Mouse (Mus musculus) left cerebral cortex, postnatal 36 days (tissue): Measurements from ENCODE around the gene Reep1. TPM values are rescaled to one million over a fixed set of nuclear protein-coding genes. Genes with fewer than 3 reads are reported as not detected.
"Not testable (repeated sequence)": the region's sequence is repeated elsewhere in the genome, so short reads cannot be mapped to it uniquely, and the experiment has no call there.

ENCODE experiments used
- DNase-seq, 2 experiments: peaks; one replicate each; pipeline ENCODE4 v3.0.0; 2021 to 2022; ENCODE audit warnings: low spot score in 2 of 2, mixed read lengths in 1 of 2
- intact Hi-C: fragments of 180-260 bp; cut with DNase I; formaldehyde crosslinking; loops from one replicate; pipeline ENCODE4 v1.15.1; 2025
- total RNA-seq, 2 experiments: library from RNA; stranded (reverse); gene quantifications; 2 replicates each; pipeline ENCODE4 v1.2.3; 2021

Reep1 gene
- total RNA-seq, 2 experiments from 2014 or later = 86.9 to 94.9 TPM

- DNase-seq = no peak
- intact Hi-C loops = no loop called here
Observed at GRCm38 (mm10) chr6:71823085-71823484, 115.7 kb downstream of the Reep1 start.

GRCm38 (mm10) chr6:71823488-71823887 lies 116.1 kb downstream of the Reep1 start:
- peak; percentile 90 to 94 for DNase-seq
- intact Hi-C loops = no loop called here

- intact Hi-C loops = no loop called here
- no peak for DNase-seq
Observed at GRCm38 (mm10) chr6:71823961-71824360, 116.6 kb downstream of the Reep1 start.

- no peak for DNase-seq
- intact Hi-C loops = no loop called here
Observed at GRCm38 (mm10) chr6:71826869-71827268, 119.5 kb downstream of the Reep1 start, which contains the start of gene Mrpl35. TSS of gene Mrpl35 (minus strand) at chr6:71826969.

GRCm38 (mm10) chr6:71829768-71830167 lies 122.4 kb downstream of the Reep1 start:
- no peak for DNase-seq
- intact Hi-C loops = no loop called here

GRCm38 (mm10) chr6:71830690-71831580 lies 123.6 kb downstream of the Reep1 start, which contains the start of gene Immt:
TSS of gene Immt (plus strand) at chr6:71831331.
- intact Hi-C loops = no loop called here
- DNase-seq = peak; percentile 97 to 98

GRCm38 (mm10) chr6:71831581-71831960 lies 124.2 kb downstream of the Reep1 start:
- DNase-seq = peak; percentile 95 to 96
- intact Hi-C loops = no loop called here

GRCm38 (mm10) chr6:71836811-71837210 lies 129.4 kb downstream of the Reep1 start:
- DNase-seq = no peak
- intact Hi-C loops = no loop called here

- intact Hi-C loops = no loop called here
- DNase-seq = no peak
Observed at GRCm38 (mm10) chr6:71839815-71840214, 132.5 kb downstream of the Reep1 start.

GRCm38 (mm10) chr6:71840597-71841290 lies 133.4 kb downstream of the Reep1 start:
- intact Hi-C loops = no loop called here
- no peak for DNase-seq

- intact Hi-C loops, DNase-seq: not testable (repeated sequence)
Observed at GRCm38 (mm10) chr6:71846906-71847305, 139.5 kb downstream of the Reep1 start.

Other genes with a start within 250 kb of the Reep1 start
- gene Rnf103, start 213.7 kb upstream of the Reep1 start, total RNA-seq = 10 to 100 TPM; 51.0 to 51.4 TPM
- 100 to 1,000 TPM; 105 to 109 TPM for gene Chmp3, start 163.8 kb upstream of the Reep1 start, total RNA-seq
- gene Kdm3a, start 74.6 kb upstream of the Reep1 start, total RNA-seq = 10 to 100 TPM; 37.7 to 60.2 TPM
- 10 to 100 TPM; 26.4 to 29.1 TPM for gene Mrpl35, start 119.4 kb downstream of the Reep1 start, total RNA-seq
- gene Immt, start 123.8 kb downstream of the Reep1 start, total RNA-seq = 100 to 1,000 TPM; 142 to 143 TPM
- 10 to 100 TPM; 62.2 to 76.6 TPM for gene Ptcd3, start 201.2 kb downstream of the Reep1 start, total RNA-seq
- gene Polr1a, start 201.5 kb downstream of the Reep1 start, total RNA-seq = 10 to 100 TPM; 27.0 to 33.3 TPM